Mouse (Mus musculus): ENCODE measurements around the gene Hspa2. TPM values are rescaled to one million over a fixed set of nuclear protein-coding genes. Genes with fewer than 3 reads are reported as not detected.

Hspa2 gene
- total and polyA plus RNA-seq, 3 experiments: 3.4 to 5.3 (median 3.8) TPM

DNA sequence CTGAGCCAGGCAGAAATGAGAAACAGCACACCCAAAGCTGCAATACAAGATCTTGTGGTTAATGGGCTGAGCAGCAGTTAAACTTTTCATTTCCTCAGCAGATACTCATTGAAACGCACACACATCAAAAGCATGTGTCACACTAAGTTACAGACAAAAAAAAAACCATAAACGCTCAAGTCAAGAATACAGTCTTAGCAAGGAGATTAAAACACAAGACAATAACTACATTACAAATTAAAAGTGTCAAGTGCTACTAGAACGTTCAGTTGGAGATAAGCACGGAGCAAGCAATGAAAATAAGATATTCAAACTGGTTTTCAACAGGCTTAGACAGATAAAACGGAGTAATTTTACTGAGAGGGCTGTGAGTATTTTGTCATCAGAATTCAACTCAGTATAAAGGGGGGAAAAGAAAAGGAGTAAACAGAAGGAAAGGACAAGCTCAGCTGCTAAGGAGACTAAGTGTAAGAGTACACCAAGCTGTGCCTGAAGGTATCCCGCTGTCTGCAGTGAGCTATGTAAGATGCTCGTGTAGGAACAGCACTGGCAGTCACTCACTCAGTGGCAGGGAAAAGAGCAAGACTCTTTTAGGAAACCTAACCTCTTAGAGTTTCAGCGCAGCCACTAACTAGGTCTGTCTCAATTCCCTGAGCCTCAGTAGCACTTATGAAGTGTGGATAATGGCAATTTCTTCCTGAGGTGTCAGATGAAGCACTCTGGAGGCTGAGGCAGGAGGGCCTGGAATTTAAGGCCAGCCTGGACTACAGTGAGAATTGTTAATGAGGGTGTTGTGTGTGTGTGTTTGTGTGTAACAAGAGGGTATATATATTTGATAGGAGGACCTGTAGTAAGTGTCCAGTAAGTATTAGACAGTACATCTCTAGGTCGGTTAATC, 42.3 kb upstream of the Hspa2 start:
- H3K27me3 ChIP-seq (replicated peaks): no peaks in the 10 kb centered on the region
- in situ Hi-C loops (cut with MboI; ENCODE audit: low pct_ligation_motif_present, low pct_unique_long_range_greater_than_20kb, low sequenced_read_pairs) (loop anchor here (10.0 kb wide), 1 partner anchor 233 kb away; no protein-coding TSS in a partner anchor), dilution Hi-C loops (cut with MboI; ENCODE audit: extremely low pct_ligation_motif_present, extremely low pct_unique_long_range_greater_than_20kb, low sequenced_read_pairs) (no loop called here)
- no peaks in the 10 kb centered on the region for H3K9me3 ChIP-seq (replicated peaks; ENCODE audit: low read length)
- H3K9ac ChIP-seq (ENCODE audit: insufficient read depth, low read depth): peak overlapping the region; percentile 59
- TF ChIP-seq POLR2AphosphoS2 (IDR thresholded peaks at IDR 0.05; ENCODE audit: low read depth, low read length): no peak
- TF ChIP-seq KAT2A (IDR thresholded peaks at IDR 0.05; ENCODE audit: insufficient replicate concordance, low read length): no peak
- no peak for TF ChIP-seq CHD2 (IDR thresholded peaks at IDR 0.05; ENCODE audit: low read length)
- no peak for TF ChIP-seq ZNF384 (IDR thresholded peaks at IDR 0.05; ENCODE audit: low read depth, low read length)
- TF ChIP-seq SMC3 (IDR thresholded peaks at IDR 0.05; ENCODE audit: low read depth, low read length): no peak
- TF ChIP-seq USF2 (conservative IDR thresholded peaks at IDR 0.05; ENCODE audit: low read depth, low read length): no peak
- TF ChIP-seq ELF1 (IDR thresholded peaks at IDR 0.05; ENCODE audit: low read depth, low read length): no peak
- TF ChIP-seq ZKSCAN1 (IDR thresholded peaks at IDR 0.05; ENCODE audit: borderline replicate concordance, low read depth, low read length): no peak
- no peak for TF ChIP-seq ZC3H11A (IDR thresholded peaks at IDR 0.05; ENCODE audit: low read depth, low read length)
- TF ChIP-seq POLR2A (IDR thresholded peaks at IDR 0.05; ENCODE audit: low read depth, low read length): no peak
- TF ChIP-seq MEF2A (IDR thresholded peaks at IDR 0.05; ENCODE audit: borderline replicate concordance, low read depth, low read length): no peak
- no peak overlapping the region for H3K4me3 ChIP-seq (replicated peaks in 1 of 3; ENCODE audit: low read depth in 2 of 3, low read length in 2 of 3, poor library complexity in 1 of 3)
- peaks cover 7 to 51% of the 10 kb centered on the region in 2 experiments; a peak in 3 of 4 replicates for H3K4me1 ChIP-seq (ENCODE audit: control insufficient read depth in 1 of 2, insufficient read depth in 2 of 2)
- peak overlapping the region; percentile 27 for H3K4me2 ChIP-seq (ENCODE audit: insufficient read depth, low read depth, poor library complexity, severe bottlenecking)
- peaks cover 5 to 30% of the 10 kb centered on the region in 2 experiments for H3K36me3 ChIP-seq (replicated peaks in 1 of 2; ENCODE audit: control insufficient read depth in 1 of 2, insufficient read depth in 1 of 2, low read length in 1 of 2)
- peaks cover 62% of the 10 kb centered on the region for H3K79me2 ChIP-seq (replicated peaks; ENCODE audit: control insufficient read depth, extremely low read depth, insufficient read depth, poor library complexity, severe bottlenecking)
- DNase-seq (ENCODE audit: extremely low read depth): no peak
- peak overlapping the region; percentile 55 for H3K27ac ChIP-seq (ENCODE audit: insufficient read depth, low read depth)

DNA sequence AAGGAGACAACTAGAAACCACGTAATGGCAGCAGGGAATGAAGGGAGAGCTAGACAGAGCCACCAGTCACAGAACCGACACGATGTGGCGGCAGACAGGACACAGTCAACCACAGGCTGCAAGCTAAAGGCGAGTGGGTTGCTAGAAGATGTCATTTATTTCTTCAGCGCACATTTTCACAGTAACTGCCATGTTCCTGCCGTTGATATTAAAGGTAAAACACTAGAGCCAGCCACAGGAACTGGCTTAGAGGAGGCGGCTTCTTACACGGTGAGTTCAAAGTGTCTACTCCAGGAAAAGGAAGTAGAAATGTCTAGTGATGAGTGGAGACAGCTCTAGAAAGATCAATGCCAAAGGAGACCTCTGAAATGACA, 41.7 kb upstream of the Hspa2 start:
- Histone ChIP-seq H3K79me2 (replicated peaks; ENCODE audit: control insufficient read depth, extremely low read depth, insufficient read depth, poor library complexity, severe bottlenecking) (peaks cover 65% of the 10 kb centered on the region), H3K4me3 (replicated peaks in 1 of 3; ENCODE audit: low read depth in 2 of 3, low read length in 2 of 3, poor library complexity in 1 of 3) (peak overlapping the region in 1 of 3 experiments; percentile 11), H3K36me3 (replicated peaks in 1 of 2; ENCODE audit: control insufficient read depth in 1 of 2, insufficient read depth in 1 of 2, low read length in 1 of 2) (peaks cover under 1 to 28% of the 10 kb centered on the region in 2 experiments), H3K9me3 (replicated peaks; ENCODE audit: low read length) (no peaks in the 10 kb centered on the region), H3K27ac (ENCODE audit: insufficient read depth, low read depth) (peak overlapping the region; percentile 55), H3K4me1 (ENCODE audit: control insufficient read depth in 1 of 2, insufficient read depth in 2 of 2) (peaks cover 7 to 55% of the 10 kb centered on the region in 2 experiments; a peak in 3 of 4 replicates), H3K4me2 (ENCODE audit: insufficient read depth, low read depth, poor library complexity, severe bottlenecking) (peak overlapping the region; percentile 27), H3K9ac (ENCODE audit: insufficient read depth, low read depth) (peak overlapping the region; percentile 59), H3K27me3 (replicated peaks) (no peaks in the 10 kb centered on the region)
- dilution Hi-C loops (cut with MboI; ENCODE audit: extremely low pct_ligation_motif_present, extremely low pct_unique_long_range_greater_than_20kb, low sequenced_read_pairs): no loop called here
- in situ Hi-C loops (cut with MboI; ENCODE audit: low pct_ligation_motif_present, low pct_unique_long_range_greater_than_20kb, low sequenced_read_pairs): loop anchor here (10.0 kb wide), 1 partner anchor 233 kb away; no protein-coding TSS in a partner anchor
- no peak for TF ChIP-seq ZNF384 (IDR thresholded peaks at IDR 0.05; ENCODE audit: low read depth, low read length)
- TF ChIP-seq HCFC1 (IDR thresholded peaks at IDR 0.05; ENCODE audit: low read depth, low read length): no peak
- peak; percentile 47; the same call in 1 of the 2 replicates for TF ChIP-seq ELF1 (IDR thresholded peaks at IDR 0.05; ENCODE audit: low read depth, low read length)
- no peak for DNase-seq (ENCODE audit: extremely low read depth)

Data from CH12.LX (cell line).